Mouse (Mus musculus) kidney, adult 2 months (tissue): ENCODE data around the gene Col27a1.

Experiments used
- CTCF ChIP-seq: fragments of 200-500 bp; conservative IDR thresholded peaks from 2 replicates; pipeline ENCODE4 v1.5.1; 2011; ENCODE audit warnings: low read depth, mild to moderate bottlenecking, control low read depth, low read length, moderate library complexity, mixed read lengths; ENCODE audit not compliant: insufficient read depth, insufficient read length
- POLR2A ChIP-seq: fragments of 200-500 bp; IDR thresholded peaks from one replicate; pipeline ENCODE4 v1.6.1; 2011; ENCODE audit warnings: low read depth, low read length, control low read depth

DNA sequence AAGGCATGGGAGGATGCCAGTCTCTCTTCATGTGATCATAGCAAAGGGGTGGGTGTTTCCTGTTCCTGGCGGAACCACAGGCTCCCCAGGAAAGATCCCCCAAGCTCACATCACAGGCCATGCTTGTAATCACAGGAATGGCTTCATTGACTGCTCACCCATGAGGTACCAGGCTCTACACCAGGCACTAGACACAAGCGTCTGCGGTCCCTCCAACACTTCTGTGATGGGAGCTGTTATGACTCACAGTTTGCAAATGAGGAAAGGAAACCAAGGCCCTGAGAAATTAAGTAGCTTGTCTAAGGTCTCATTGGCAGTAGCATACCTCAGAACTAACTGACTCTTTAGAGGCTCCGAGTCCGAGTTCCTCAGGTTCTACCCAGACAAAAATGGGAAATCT, 74.7 kb downstream of the Col27a1 start:
- TF ChIP-seq POLR2A (no peak), CTCF (no peak)
